Mouse (Mus musculus) lung, postnatal 4 days (tissue): ENCODE data around the gene Cog1.

Experiments used
- DNase-seq, 2 experiments: peaks; one replicate each; pipeline ENCODE4 v3.0.0; 2021

The Cog1 gene

GRCm38 (mm10) chr11:113648690-113649352, at the start of gene Cog1:
TSS of gene Cog1 (plus strand) at chr11:113649169.
- no peak for DNase-seq

- no peak for DNase-seq
Measured at GRCm38 (mm10) chr11:113600526-113601245, 48.3 kb upstream of the Cog1 start.

GRCm38 (mm10) chr11:113601616-113602343, 47.2 kb upstream of the Cog1 start:
- DNase-seq: no peak

GRCm38 (mm10) chr11:113607556-113607955, 41.4 kb upstream of the Cog1 start:
- DNase-seq: no peak

GRCm38 (mm10) chr11:113609581-113609980, 39.4 kb upstream of the Cog1 start:
- no peak for DNase-seq

- DNase-seq: peak in 1 of 2 experiments; percentile 40
Measured at GRCm38 (mm10) chr11:113610266-113610665, 38.7 kb upstream of the Cog1 start.

- DNase-seq: no peak
Measured at GRCm38 (mm10) chr11:113611112-113611646, 37.8 kb upstream of the Cog1 start.

- peak; percentile 69 to 70 for DNase-seq
Measured at GRCm38 (mm10) chr11:113611664-113612611, 37.0 kb upstream of the Cog1 start.

GRCm38 (mm10) chr11:113614476-113614875, 34.5 kb upstream of the Cog1 start:
- DNase-seq: no peak

- DNase-seq: peak in 1 of 2 experiments; percentile 82
Measured at GRCm38 (mm10) chr11:113617132-113617911, 31.6 kb upstream of the Cog1 start.

GRCm38 (mm10) chr11:113618303-113618671, 30.7 kb upstream of the Cog1 start:
- no peak for DNase-seq

GRCm38 (mm10) chr11:113618672-113619419, 30.1 kb upstream of the Cog1 start, which contains the start of gene Sstr2:
TSS of gene Sstr2 (plus strand) at chr11:113619342.
- DNase-seq: peak; percentile 82

GRCm38 (mm10) chr11:113619420-113620080, 29.4 kb upstream of the Cog1 start:
- no peak for DNase-seq

GRCm38 (mm10) chr11:113621001-113621400, 28.0 kb upstream of the Cog1 start:
- DNase-seq: no peak

- no peak for DNase-seq
Measured at GRCm38 (mm10) chr11:113622028-113622427, 26.9 kb upstream of the Cog1 start.

- peak; percentile 21 to 52 for DNase-seq
Measured at GRCm38 (mm10) chr11:113625437-113625836, 23.5 kb upstream of the Cog1 start.

- DNase-seq: no peak
Measured at GRCm38 (mm10) chr11:113627785-113628184, 21.2 kb upstream of the Cog1 start.

- no peak for DNase-seq
Measured at GRCm38 (mm10) chr11:113630642-113631041, 18.3 kb upstream of the Cog1 start.

GRCm38 (mm10) chr11:113631302-113631701, 17.7 kb upstream of the Cog1 start:
- peak in 1 of 2 experiments; percentile 20 for DNase-seq

GRCm38 (mm10) chr11:113631862-113632261, 17.1 kb upstream of the Cog1 start:
- DNase-seq: no peak
